Mouse (Mus musculus) gastrocnemius, postnatal 14 days (tissue): ENCODE data around the gene Myo1h. TPM values are rescaled to one million over a fixed set of nuclear protein-coding genes. Genes with fewer than 3 reads are reported as not detected.

Experiments
- DNase-seq: peaks from one replicate; pipeline ENCODE4 v3.0.0; 2021; ENCODE audit warnings: mixed read lengths
- intact Hi-C: fragments of 180-260 bp; cut with DNase I; formaldehyde crosslinking; loops from one replicate; pipeline ENCODE4 v1.15.1; 2025; ENCODE audit warnings: low total_unique reads
- total RNA-seq, 2 experiments: library from RNA; stranded (reverse); gene quantifications; 2 replicates each; pipeline ENCODE4 v1.2.3; 2021

Myo1h gene
- total RNA-seq, 2 experiments from 2014 or later: 1.1 TPM; not detected in 1

GRCm38 (mm10) chr5:114347005-114347404 lies 58.0 kb downstream of the Myo1h start:
- DNase-seq: no peak
- intact Hi-C loops: no loop called here

GRCm38 (mm10) chr5:114351490-114351889 lies 62.5 kb downstream of the Myo1h start:
- intact Hi-C loops: loop anchor here (5.0 kb wide), 1 partner anchor 34 kb away; no protein-coding TSS in a partner anchor
- no peak for DNase-seq

- peak; percentile 77 for DNase-seq
- intact Hi-C loops: no loop called here
These were observed 67.4 kb downstream of the Myo1h start for GRCm38 (mm10) chr5:114356250-114356935.

- peak; percentile 47 for DNase-seq
- intact Hi-C loops: no loop called here
These were observed 68.2 kb downstream of the Myo1h start for GRCm38 (mm10) chr5:114356936-114357751.

GRCm38 (mm10) chr5:114358833-114359232 lies 69.9 kb downstream of the Myo1h start:
- intact Hi-C loops: no loop called here
- DNase-seq: no peak

- intact Hi-C loops: no loop called here
These were observed 70.6 kb downstream of the Myo1h start for GRCm38 (mm10) chr5:114359586-114359985.

GRCm38 (mm10) chr5:114360968-114361367 lies 72.0 kb downstream of the Myo1h start:
- DNase-seq: no peak
- intact Hi-C loops: no loop called here

More at GRCm38 (mm10) chr5:114359586-114359985, 70.6 kb downstream of the Myo1h start:
- DNase-seq: no peak

- no peak for DNase-seq
- intact Hi-C loops: no loop called here
These were observed 76.2 kb downstream of the Myo1h start for GRCm38 (mm10) chr5:114365043-114365752.

GRCm38 (mm10) chr5:114368121-114368520 lies 79.2 kb downstream of the Myo1h start:
- intact Hi-C loops: no loop called here
- no peak for DNase-seq

- DNase-seq: no peak
- intact Hi-C loops: no loop called here
These were observed 80.0 kb downstream of the Myo1h start for GRCm38 (mm10) chr5:114368803-114369496.

- no peak for DNase-seq
- intact Hi-C loops: no loop called here
These were observed 81.0 kb downstream of the Myo1h start for GRCm38 (mm10) chr5:114369921-114370320.

- DNase-seq: peak; percentile 43
- intact Hi-C loops: no loop called here
These were observed 81.4 kb downstream of the Myo1h start for GRCm38 (mm10) chr5:114370371-114370776.

- DNase-seq: no peak
- intact Hi-C loops: no loop called here
These were observed 82.4 kb downstream of the Myo1h start for GRCm38 (mm10) chr5:114371331-114371730.

- DNase-seq: no peak
- intact Hi-C loops: no loop called here
These were observed 82.9 kb downstream of the Myo1h start for GRCm38 (mm10) chr5:114371731-114372473.

- intact Hi-C loops: no loop called here
- no peak for DNase-seq
These were observed 83.6 kb downstream of the Myo1h start for GRCm38 (mm10) chr5:114372565-114372964.

- intact Hi-C loops: no loop called here
- DNase-seq: peak; percentile 21
These were observed 84.2 kb downstream of the Myo1h start for GRCm38 (mm10) chr5:114373174-114373573.

- no peak for DNase-seq
- intact Hi-C loops: no loop called here
These were observed 84.6 kb downstream of the Myo1h start for GRCm38 (mm10) chr5:114373581-114373980.

GRCm38 (mm10) chr5:114374409-114375213 lies 85.6 kb downstream of the Myo1h start:
- DNase-seq: no peak
- intact Hi-C loops: no loop called here
